Mouse (Mus musculus) stomach, postnatal 0 days (tissue): ENCODE results near the gene Nthl1. TPM values are rescaled to one million over a fixed set of nuclear protein-coding genes. Genes with fewer than 3 reads are reported as not detected.
A peak's percentile ranks its signal among the peaks of the same experiment; 100 is the strongest.

Source experiments
- ATAC-seq: fragments of 200-750 bp; cut with Nextera tagmentation; 2 replicates; pipeline ENCODE4 v1.8.0; 2017; ENCODE audit not compliant: low FRiP score, low TSS enrichment
- DNase-seq: peaks from one replicate; pipeline ENCODE4 v3.0.0-alpha.2; 2016; ENCODE audit warnings: low spot score
- H3K27ac ChIP-seq: fragments of 300-500 bp; sonication (generic); replicated peaks from 2 replicates; pipeline ENCODE4 v1.5.1; 2014; ENCODE audit warnings: mild to moderate bottlenecking, control low read depth
- H3K27me3 ChIP-seq: fragments of 300-500 bp; sonication (generic); 2 replicates; pipeline ENCODE4 v1.6.1; 2014; ENCODE audit warnings: low read length; ENCODE audit not compliant: control insufficient read depth, insufficient read depth
- H3K36me3 ChIP-seq: fragments of 300-500 bp; sonication (generic); 2 replicates; pipeline ENCODE4 v1.6.1; 2014; ENCODE audit warnings: low read length, mixed read lengths; ENCODE audit not compliant: control insufficient read depth, insufficient read depth
- H3K4me1 ChIP-seq: fragments of 300-500 bp; sonication (generic); replicated peaks from 2 replicates; pipeline ENCODE4 v1.6.1; 2014; ENCODE audit warnings: antibody characterized with exemption; ENCODE audit not compliant: control insufficient read depth, insufficient read depth
- H3K4me2 ChIP-seq: fragments of 300-500 bp; sonication (generic); replicated peaks from 2 replicates; pipeline ENCODE4 v1.6.1; 2014; ENCODE audit warnings: low read depth, mild to moderate bottlenecking, control low read depth, moderate library complexity
- H3K4me3 ChIP-seq: fragments of 300-500 bp; sonication (generic); 2 replicates; pipeline ENCODE4 v1.5.1; 2014; ENCODE audit warnings: low read depth, low read length, control low read depth
- H3K9ac ChIP-seq: fragments of 300-500 bp; sonication (generic); 2 replicates; pipeline ENCODE4 v1.6.1; 2014; ENCODE audit warnings: mild to moderate bottlenecking, low read length, control low read depth, mixed read lengths
- H3K9me3 ChIP-seq: fragments of 300-500 bp; sonication (generic); 2 replicates; pipeline ENCODE4 v1.6.1; 2016; ENCODE audit warnings: low read length; ENCODE audit not compliant: control insufficient read depth
- CTCF ChIP-seq: IDR thresholded peaks from 2 replicates; pipeline ENCODE4 v1.5.1; 2016; ENCODE audit warnings: antibody characterized with exemption, low read depth, mild to moderate bottlenecking, moderate library complexity
- EP300 ChIP-seq: optimal IDR thresholded peaks from 2 replicates; pipeline ENCODE3; 2016; ENCODE audit warnings: antibody characterized with exemption
- WGBS: fragments of 180-500 bp; shearing (Covaris S2); extraction: QIAGEN DNeasy Blood & Tissue Kit; methylation state at CpG from one replicate; pipeline ENCODE4 v1.1.7; 2014; 5-methylcytosine and 5-hydroxymethylcytosine counted together
- microRNA-seq: library from miRNA; unstranded; fragments of <30 nt; microRNA quantifications from one replicate; pipeline ENCODE4, GENCODE M21; 2016
- polyA plus RNA-seq: library from polyadenylated mRNA; unstranded; fragments of >200 nt; fragmentation: Nextera tagmentation; extraction: Ambion mirVana; gene quantifications from 2 replicates; pipeline ENCODE4 v1.2.1, GENCODE M21; 2015

Nthl1 gene
- polyA plus RNA-seq, 1 experiment from 2014 or later: 8.0 TPM

- Histone ChIP-seq H3K4me2 (no peak overlapping the region), H3K9me3 (no peaks in the 10 kb centered on the region), H3K27me3 (no peaks in the 10 kb centered on the region), H3K36me3 (peaks cover 42% of the 10 kb centered on the region), H3K9ac (no peak overlapping the region), H3K4me3 (no peak overlapping the region), H3K4me1 (no peaks in the 10 kb centered on the region), H3K27ac (0 out of 2 replicates have a peak overlapping the region, but pooled peaks have one; percentile 30)
- DNase-seq (no peak), ATAC-seq (peak; percentile 65)
- 84% methylated on average over 24 of the region's 24 CpGs for WGBS
- TF ChIP-seq EP300 (no peak), CTCF (no peak)
These were observed 45.1 kb downstream of the Nthl1 start for GRCm38 (mm10) chr17:24677500-24678080.

DNA sequence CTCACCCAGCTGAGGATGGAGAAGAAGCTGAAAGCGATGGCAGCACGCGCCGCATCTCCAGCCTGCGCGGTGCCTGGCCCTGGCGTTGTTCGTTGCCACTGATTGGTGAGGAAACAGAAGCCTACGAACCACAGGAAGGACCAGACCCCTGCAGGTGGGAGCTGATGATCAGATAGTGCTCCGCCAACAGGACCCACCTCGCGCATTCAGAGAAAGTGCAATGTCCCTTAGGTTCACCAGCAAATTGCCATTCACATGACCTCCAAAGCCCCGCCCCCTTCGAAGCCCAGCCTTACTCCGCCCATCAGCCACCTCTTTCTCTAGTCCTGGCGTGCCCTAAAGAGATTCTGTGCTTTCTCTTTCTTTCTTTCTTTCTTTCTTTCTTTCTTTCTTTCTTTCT is 54.0 kb downstream of the Nthl1 start:
- 33% methylated on average over 16 of the region's 16 CpGs for WGBS
- no peak for ATAC-seq
- no peak overlapping the region for H3K4me3 ChIP-seq

DNA sequence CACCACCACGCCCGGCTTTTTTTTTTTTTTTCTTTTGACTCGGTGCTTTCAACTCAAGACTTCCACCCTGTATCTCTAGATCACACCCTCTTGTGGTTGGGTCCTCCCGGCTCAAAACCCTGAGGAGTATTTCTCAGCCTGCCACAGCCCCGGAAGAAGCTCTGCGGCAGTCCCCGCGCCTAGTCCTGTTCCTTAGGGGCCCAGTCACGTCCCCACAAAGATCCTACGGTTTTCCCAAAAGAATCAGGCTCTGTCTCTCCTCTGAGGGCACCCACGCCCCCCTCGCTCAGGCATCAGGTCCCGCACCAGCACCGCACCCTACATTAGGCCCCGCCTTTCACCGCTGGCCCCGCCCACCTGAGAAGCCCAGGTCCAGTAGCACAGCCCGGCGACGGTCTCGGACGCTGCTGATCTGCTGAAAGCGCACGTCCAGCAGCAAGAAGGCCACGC is 54.7 kb downstream of the Nthl1 start:
- Histone ChIP-seq H3K9ac (peak overlapping the region; percentile 27; the same call in 1 of the 2 replicates), H3K4me2 (peak overlapping the region; percentile 56), H3K36me3 (no peaks in the 10 kb centered on the region), H3K9me3 (no peaks in the 10 kb centered on the region), H3K27me3 (peaks cover 6% of the 10 kb centered on the region), H3K27ac (no peak overlapping the region), H3K4me3 (peak overlapping the region; percentile 34), H3K4me1 (peaks cover 8% of the 10 kb centered on the region)
- TF ChIP-seq EP300: no peak
- TF ChIP-seq CTCF: peak; percentile 19; the same call in 1 of the 2 replicates
- WGBS: 1% methylated on average over 24 of the region's 25 CpGs
- ATAC-seq (peak; percentile 69), DNase-seq (peak; percentile 77)

More for the DNA sequence above, 54.0 kb downstream of the Nthl1 start:
- peak; percentile 64 for DNase-seq
- H3K4me2 ChIP-seq: no peak overlapping the region
- H3K27ac ChIP-seq: no peak overlapping the region
- no peak overlapping the region for H3K9ac ChIP-seq
- no peaks in the 10 kb centered on the region for H3K9me3 ChIP-seq
- H3K4me1 ChIP-seq: peaks cover 8% of the 10 kb centered on the region
- no peak for TF ChIP-seq EP300
- TF ChIP-seq CTCF: no peak
- H3K36me3 ChIP-seq: no peaks in the 10 kb centered on the region
- peaks cover 6% of the 10 kb centered on the region for H3K27me3 ChIP-seq

DNA sequence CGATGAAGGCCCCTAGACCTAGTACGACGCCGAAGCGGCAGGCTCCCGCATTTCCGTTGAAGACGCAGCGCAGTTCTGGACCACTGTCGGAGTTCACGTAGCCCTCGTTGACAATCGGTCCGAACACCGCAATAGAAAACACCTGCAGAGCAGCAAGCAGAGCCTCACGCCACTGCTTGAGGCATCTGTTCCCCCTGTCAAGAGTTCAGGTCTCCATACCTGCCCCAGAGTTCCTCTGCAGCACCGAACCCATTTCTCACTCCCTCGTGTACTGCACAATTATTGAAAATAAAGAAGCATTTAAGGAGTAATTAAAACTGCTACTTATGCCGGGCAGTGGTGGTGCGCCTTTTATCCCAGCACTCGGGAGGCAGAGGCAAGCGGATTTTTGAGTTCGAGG is 55.1 kb downstream of the Nthl1 start:
- TF ChIP-seq EP300: no peak
- no peak for TF ChIP-seq CTCF
- Histone ChIP-seq H3K9ac (peak overlapping the region; percentile 27; the same call in 1 of the 2 replicates), H3K4me2 (peak overlapping the region; percentile 56), H3K4me3 (peak overlapping the region; percentile 34), H3K36me3 (no peaks in the 10 kb centered on the region), H3K27me3 (peaks cover 6% of the 10 kb centered on the region), H3K27ac (no peak overlapping the region), H3K9me3 (no peaks in the 10 kb centered on the region), H3K4me1 (peaks cover 8% of the 10 kb centered on the region)
- ATAC-seq (no peak), DNase-seq (no peak)
- 24% methylated on average over 23 of the region's 23 CpGs for WGBS

Small RNAs within 50 kb of the gene (microRNA-seq; reads per million reads assigned to microRNA genes)
- not detected for gene Gm24589

Other genes starting within 250 kb of the Nthl1 start
- gene Rnps1, start 218.1 kb upstream of the Nthl1 start, polyA plus RNA-seq: 106 and 113 TPM in 2 replicates
- gene Eci1, start 206.0 kb upstream of the Nthl1 start, polyA plus RNA-seq: 250 and 263 TPM in 2 replicates
- gene Dnase1l2, start 189.6 kb upstream of the Nthl1 start, polyA plus RNA-seq: 88.0 and 98.5 TPM in 2 replicates
- 12.0 and 12.5 TPM in 2 replicates for gene E4f1, start 162.4 kb upstream of the Nthl1 start, polyA plus RNA-seq
- 45.4 and 48.9 TPM in 2 replicates for gene Pgp, start 162.3 kb upstream of the Nthl1 start, polyA plus RNA-seq
- gene Bricd5, start 158.8 kb upstream of the Nthl1 start, polyA plus RNA-seq: 0.13 TPM in 1 of 2 replicates, not detected in the other
- gene Mlst8, start 153.6 kb upstream of the Nthl1 start, polyA plus RNA-seq: 12.4 and 13.4 TPM in 2 replicates
- 0.84 and 1.3 TPM in 2 replicates for gene Caskin1, start 144.1 kb upstream of the Nthl1 start, polyA plus RNA-seq
- 41.8 and 42.6 TPM in 2 replicates for gene Traf7, start 104.7 kb upstream of the Nthl1 start, polyA plus RNA-seq
- gene Rab26, start 98.5 kb upstream of the Nthl1 start, polyA plus RNA-seq: 0.82 and 0.85 TPM in 2 replicates
- 10.9 and 12.3 TPM in 2 replicates for gene Pkd1, start 82.8 kb upstream of the Nthl1 start, polyA plus RNA-seq
- gene Tsc2, start 50 bp upstream of the Nthl1 start, polyA plus RNA-seq: 36.2 and 37.0 TPM in 2 replicates
- gene Slc9a3r2, start 17.6 kb downstream of the Nthl1 start, polyA plus RNA-seq: 37.9 and 38.0 TPM in 2 replicates
- gene Npw, start 25.8 kb downstream of the Nthl1 start, polyA plus RNA-seq: 1.2 and 1.8 TPM in 2 replicates
- gene Zfp598, start 37.0 kb downstream of the Nthl1 start, polyA plus RNA-seq: 9.7 and 12.4 TPM in 2 replicates
- gene Syngr3, start 57.3 kb downstream of the Nthl1 start, polyA plus RNA-seq: 5.0 and 5.9 TPM in 2 replicates
- gene Gfer, start 63.5 kb downstream of the Nthl1 start, polyA plus RNA-seq: 27.2 and 27.7 TPM in 2 replicates
- gene Noxo1, start 63.6 kb downstream of the Nthl1 start, polyA plus RNA-seq: 3.3 and 3.7 TPM in 2 replicates
- 33.7 and 36.3 TPM in 2 replicates for gene Tbl3, start 75.0 kb downstream of the Nthl1 start, polyA plus RNA-seq
- 0.10 TPM in 1 of 2 replicates, not detected in the other for gene Rnf151, start 85.4 kb downstream of the Nthl1 start, polyA plus RNA-seq
- 1,081 and 1,135 TPM in 2 replicates for gene Rps2, start 85.4 kb downstream of the Nthl1 start, polyA plus RNA-seq
- 256 and 269 TPM in 2 replicates for gene Ndufb10, start 91.8 kb downstream of the Nthl1 start, polyA plus RNA-seq
- 0.23 and 0.28 TPM in 2 replicates for gene Rpl3l, start 95.1 kb downstream of the Nthl1 start, polyA plus RNA-seq
- gene Msrb1, start 104.0 kb downstream of the Nthl1 start, polyA plus RNA-seq: 51.7 and 54.2 TPM in 2 replicates
- gene Hs3st6, start 120.3 kb downstream of the Nthl1 start, polyA plus RNA-seq: 1.4 and 1.8 TPM in 2 replicates
- gene Meiob, start 171.6 kb downstream of the Nthl1 start, polyA plus RNA-seq: 0.05 TPM in 1 of 2 replicates, not detected in the other
- 51.3 and 52.7 TPM in 2 replicates for gene Hagh, start 207.5 kb downstream of the Nthl1 start, polyA plus RNA-seq
- 24.1 and 25.1 TPM in 2 replicates for gene Fahd1, start 217.7 kb downstream of the Nthl1 start, polyA plus RNA-seq
- 5.6 and 5.9 TPM in 2 replicates for gene Igfals, start 233.3 kb downstream of the Nthl1 start, polyA plus RNA-seq